Mouse (Mus musculus): ENCODE measurements around the gene Inpp5d.

DNA sequence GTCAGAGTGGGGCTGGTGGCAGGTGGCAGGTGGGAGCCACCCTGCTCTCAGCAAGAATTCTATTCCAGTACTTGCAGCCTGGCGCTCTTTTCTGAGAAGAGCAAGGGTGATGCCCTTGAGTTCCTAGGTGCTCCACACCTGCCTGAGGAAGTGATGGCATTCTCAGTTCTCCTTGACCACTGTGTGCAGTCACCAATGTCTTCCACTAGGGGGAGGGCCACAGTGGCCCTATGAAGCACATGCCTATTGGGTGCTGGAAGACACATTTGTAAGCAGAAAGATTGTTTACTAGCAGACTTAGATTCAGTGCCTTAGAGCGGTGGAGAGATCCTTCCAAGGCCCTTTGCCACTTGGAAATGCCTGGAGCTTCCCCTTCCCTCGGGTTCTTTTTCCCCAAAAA lies 146.1 kb downstream of the Inpp5d start:
- TF ChIP-seq POLR2A (IDR thresholded peaks at IDR 0.05; ENCODE audit: low read depth, low read length) (no peak), CTCF (IDR thresholded peaks at IDR 0.05; ENCODE audit: extremely low read depth, insufficient read length, insufficient replicate concordance, low read depth, low read length) (peak; percentile 69; the same call in 1 of the 2 replicates)
